Mouse (Mus musculus) right cerebral cortex, adult 2 months (tissue): ENCODE data around the gene Raf1.
"Not testable (repeated sequence)": the region's sequence is repeated elsewhere in the genome, so short reads cannot be mapped to it uniquely, and the experiment has no call there.

Experiments
- DNase-seq, 2 experiments: peaks; one replicate each; pipeline ENCODE4 v3.0.0; 2021 to 2022; ENCODE audit warnings: low spot score in 2 of 2

Raf1 gene

DNA sequence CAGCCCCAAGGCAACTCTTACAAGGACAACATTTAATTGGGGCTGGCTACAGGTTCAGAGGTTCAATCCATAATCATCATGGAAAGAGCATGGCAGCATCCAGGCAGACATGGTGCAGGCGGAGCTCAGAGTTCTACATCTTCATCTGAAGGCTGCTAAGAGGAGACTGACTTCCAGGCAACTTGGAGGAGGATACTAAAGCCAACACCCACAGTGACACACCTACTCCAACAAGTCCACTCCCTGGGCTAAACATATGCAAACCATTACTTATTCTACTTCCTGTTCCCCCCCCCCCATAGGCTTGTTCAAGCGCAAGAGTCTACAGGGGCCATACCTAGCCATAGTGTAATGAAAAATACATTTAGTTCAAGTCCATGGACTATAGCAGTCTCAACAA, 7.8 kb upstream of the Raf1 start:
- DNase-seq, result no peak

DNA sequence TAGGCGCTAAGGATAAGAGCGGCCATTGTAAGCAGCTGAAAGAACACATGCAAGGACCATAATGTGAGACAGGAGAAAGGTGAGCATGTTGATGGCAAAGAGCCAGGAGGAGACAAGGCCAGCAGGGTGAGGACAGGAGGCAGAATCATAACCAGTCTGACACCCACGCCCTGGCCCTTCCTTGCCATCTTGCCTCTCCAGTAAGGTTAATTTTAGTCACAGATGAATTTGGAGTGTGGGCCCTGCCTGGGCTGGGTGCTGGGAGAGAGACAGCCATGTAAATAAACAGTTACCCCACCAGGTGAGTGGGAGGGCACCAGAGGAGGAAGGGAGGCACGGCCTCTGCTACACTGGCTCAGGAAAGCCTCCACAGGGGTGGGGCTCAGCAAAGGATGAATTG, 4.6 kb upstream of the Raf1 start:
- DNase-seq, result no peak

DNA sequence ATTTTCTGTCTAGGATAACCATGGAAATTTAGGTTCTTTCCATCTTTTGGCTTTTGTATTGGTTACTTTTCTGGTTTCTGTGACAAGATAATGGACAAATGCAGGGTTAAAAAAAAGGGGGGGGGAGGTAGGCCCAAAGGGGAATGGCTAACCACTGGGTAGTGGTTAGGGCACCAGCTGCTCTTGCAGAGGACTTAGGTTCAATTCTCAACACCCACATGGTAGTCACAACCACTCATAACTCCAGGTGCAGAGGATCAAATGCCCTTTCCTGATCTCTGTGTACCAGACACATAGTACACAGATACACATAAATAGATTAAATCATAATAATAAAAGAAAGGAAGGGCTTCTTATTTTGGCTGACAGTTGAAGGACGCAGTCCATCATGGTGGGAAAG, 1.6 kb upstream of the Raf1 start:
- DNase-seq, result no peak

DNA sequence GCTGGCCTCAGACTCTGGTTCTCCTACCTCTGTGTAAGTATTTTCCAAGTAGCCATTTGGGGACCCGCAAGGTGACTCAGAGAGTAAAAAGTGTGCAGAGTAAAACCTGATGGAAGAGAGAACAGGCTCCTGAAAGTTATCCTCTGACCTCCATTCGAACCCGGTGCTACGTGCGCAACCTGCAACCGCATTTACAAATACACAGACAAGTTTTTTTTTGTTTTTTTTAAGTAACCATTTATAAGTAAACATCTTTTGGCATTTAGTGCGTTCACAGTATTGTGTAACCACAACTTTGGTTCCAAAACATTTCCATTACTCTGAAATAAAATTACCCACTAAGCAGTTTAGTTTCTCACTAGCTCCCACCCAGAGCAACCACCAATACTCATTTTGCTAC, 1.0 kb upstream of the Raf1 start:
- DNase-seq, result no peak

DNA sequence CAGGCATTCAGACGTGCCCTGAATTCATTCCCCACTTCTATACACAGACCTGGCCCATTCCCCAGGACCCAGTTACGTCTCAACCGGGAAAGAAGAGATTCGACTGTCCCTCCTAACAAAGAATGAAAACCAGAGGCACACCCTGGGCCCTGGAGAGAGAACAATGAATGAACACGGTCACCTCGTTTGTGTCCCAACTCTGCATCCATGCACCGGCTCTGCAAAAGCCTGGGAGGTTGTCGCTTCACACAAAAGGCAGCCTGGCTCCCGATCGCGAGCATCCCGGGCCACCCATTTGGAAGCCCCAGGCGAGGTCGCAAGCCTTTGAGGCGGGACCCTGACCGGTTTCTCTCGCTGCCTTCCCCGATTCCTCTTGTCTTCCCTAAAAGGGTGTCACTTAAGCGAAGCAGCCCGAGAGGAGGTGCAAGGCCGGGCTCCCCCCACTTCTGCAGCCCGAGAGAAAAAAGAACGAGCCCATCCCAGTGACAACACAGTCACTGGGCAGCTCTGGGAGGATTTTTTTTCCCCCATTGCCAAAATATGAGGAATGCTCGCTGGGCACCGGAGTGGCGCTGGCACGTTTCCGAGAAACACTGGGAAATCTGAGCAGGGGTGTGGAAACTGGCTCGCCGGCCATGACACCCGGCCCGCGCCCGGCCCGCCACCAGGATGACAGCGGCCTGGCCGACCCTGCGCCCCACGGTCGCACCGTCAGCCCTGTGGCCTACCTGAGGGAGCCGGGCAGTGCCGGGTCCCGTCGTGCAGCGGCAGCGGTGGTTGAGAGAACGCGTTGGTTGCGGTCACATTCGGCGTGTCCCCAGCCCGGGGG, 713 bp downstream of the Raf1 start:
- DNase-seq, result peak; percentile 57 to 69

DNA sequence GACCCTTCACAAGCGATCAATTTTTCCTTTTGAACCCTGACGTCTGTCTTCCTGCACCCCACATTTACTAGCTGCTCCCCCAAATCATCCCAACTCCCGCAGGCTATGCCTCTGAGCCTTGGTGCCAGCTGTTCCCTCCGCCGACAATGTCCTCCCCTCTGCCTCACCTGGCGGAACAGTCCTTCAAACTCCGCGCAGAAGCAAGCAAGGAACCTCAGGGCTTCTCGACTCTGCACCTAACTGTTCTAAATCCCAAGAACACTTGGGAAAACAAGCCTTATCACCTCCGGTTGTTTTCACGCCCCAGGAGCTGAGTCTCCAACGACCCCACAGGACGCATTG, 1.3 kb downstream of the Raf1 start:
- DNase-seq, result peak in 1 of 2 experiments; percentile 19

DNA sequence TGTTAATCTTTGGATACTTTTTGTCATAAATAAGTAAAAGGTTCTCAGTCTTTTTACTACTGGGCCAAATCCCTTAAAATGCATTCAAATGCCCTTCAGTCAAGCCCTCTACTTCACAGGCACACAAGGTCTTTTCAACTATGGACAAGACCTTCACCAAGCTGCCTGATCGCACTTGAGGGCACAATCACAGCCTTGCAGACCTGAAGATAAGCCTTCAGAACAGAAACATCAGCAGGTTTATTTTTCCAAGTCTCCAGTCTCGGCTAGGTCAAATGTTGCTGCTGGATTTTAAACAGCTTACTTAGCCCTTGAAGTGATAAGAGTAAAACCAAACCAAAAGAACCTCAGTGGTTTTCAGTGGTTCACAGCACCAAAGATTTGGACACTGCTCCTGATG, 2.1 kb downstream of the Raf1 start:
- no peak for DNase-seq

DNA sequence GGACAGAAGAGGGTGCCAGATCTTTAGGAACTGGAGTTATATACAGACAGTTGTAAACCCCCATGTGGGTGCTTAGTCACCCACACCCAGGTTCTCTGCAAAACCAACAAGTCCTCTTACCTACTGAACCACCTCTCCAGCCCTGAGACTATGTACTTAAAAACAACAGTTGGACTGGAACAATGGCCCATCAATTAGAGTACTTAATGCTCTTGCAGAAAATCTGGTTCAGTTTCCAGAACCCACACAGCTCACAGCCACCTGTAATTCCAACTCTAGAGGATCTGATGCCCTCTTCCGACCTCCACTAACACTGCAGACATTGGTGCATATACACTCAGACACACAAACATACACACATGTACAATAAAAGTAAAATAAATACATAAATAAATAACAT, 3.7 kb downstream of the Raf1 start:
- no peak for DNase-seq

DNA sequence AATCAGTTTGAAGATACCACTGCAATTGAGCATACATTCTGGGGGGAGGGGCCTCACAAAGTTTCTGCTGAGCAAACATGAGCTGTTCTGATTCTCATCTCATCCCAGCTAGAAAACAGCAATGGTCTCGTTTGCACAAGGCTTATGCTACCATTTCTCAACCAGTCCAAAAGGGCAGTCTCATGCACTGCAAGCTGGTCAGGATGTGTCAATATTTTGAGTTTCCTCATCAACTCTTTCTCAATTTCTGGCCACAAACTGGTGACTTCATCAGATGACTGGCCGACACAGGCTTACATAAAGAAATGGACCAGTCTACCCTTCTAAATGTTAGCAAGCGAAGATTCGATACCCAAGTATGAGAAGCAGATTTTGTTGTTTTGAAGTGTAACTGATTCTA, 9.8 kb downstream of the Raf1 start:
- no peak for DNase-seq

DNA sequence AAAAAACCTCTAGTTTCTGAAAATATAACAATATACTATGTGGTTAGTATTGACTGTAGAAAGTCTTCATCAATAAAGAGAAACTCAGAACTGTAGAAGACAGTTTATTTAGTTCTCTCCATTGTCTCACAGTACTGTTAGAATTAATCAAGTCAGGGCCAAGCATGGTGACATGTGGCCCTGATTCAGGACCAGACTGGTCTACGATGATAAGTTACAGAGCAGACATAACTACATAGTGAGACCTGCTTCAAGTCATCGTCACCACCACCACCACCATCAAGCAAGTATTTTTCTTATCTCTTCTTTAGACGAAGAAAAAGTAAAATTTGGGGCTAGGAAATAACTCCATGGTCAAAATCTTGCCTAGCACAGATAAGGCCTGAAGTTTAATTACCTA, 12.2 kb downstream of the Raf1 start:
- no peak for DNase-seq

DNA sequence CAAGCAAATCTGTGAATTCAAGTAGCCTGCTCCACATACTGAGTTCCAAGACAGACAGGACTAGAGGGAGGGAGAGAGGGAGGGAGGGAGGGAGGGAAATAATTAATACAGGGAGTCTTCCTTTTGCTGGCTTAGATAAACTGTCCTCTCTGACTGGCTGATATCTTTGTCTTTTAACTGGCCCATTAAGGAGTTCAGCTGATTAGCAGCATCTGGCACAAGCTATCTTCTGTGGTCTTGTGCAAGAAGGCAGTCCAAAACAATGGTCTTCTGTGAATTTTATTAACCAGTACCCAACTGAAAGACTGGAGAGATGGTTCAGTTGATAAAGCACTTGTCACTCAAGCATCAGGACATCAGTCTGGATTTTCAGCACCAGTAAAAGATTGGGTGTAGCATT, 17.6 kb downstream of the Raf1 start:
- DNase-seq, result no peak

DNA sequence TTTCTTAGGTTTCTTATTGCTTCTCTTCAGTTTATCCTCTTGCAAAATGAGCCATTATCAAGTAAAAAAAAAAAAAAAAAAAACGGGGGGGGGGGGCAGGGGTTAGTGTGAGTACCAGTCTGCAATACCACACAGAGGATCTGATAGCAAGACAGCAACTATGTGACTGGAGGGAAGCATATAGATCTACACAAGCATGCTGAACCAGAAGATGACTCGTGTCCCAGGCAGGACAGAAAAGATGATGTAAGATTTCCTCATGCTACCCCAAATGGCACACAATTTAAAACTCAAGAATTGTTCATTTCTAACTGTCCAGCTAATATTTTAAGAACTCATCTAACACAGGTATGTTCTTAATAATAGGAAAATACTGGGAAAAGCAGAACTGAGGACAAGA, 22.5 kb downstream of the Raf1 start:
- DNase-seq, result no peak

DNA sequence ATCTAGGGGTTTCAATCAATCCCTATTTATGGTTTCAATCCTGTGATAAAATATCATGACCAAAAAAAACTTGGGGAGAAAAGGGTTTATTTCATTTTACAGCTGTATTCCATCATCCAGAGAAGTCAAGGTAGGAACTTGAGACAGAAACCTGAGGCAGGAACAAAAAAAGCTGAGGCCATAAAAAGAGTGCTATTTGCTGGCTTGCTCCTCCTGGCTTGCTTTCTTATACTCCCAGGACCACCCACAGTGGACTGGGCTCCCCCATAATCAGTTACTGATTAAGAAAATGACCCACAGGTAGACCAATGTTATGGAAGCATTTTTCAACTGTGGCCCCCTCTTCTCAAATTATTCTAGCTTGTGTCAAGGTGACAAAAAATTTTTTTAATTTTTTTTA, 24.7 kb downstream of the Raf1 start:
- no peak for DNase-seq

DNA sequence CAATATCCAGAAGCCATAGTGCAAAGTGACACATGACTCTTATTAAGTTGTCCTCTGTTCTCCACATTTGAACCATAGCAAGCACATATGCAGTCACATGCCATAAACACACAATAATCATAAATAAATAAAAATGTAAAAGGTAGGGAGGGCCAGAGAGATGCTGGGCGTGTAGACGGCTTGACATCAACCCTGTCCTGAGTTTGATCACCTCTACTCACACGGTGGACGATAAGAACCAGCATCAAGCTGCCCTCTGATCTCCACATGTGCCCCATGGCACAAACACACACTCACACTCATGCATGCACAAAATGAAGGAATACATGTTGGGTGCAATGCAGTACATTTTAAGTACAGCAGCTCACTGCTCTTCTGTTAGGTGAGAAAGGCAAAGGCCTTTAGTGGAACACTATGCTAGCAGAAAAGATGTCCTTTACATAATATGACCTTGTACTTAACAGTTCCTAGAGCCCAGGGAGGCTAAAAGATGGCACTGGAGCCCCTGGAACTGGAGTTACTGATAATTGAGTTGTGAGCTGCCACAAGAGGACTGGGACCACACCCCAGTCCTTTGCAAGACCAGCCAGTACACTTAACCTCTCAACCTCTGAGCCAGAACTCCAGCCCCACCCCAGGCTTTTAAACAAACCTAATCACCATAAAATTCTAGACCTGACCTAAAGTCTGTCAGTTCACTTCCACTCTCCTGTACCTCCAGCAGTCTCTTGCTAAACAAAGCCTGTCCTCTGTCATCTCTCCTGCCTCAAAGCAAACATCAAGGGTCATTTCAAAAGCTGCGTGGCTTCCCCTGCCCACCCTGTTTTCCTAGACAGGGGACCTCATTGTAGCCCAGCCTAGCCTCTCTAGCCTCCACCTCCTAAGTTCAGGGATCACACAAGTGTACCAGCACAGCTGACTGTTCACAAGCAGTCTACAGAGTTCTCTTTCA, 25.7 kb downstream of the Raf1 start:
- DNase-seq, result no peak

DNA sequence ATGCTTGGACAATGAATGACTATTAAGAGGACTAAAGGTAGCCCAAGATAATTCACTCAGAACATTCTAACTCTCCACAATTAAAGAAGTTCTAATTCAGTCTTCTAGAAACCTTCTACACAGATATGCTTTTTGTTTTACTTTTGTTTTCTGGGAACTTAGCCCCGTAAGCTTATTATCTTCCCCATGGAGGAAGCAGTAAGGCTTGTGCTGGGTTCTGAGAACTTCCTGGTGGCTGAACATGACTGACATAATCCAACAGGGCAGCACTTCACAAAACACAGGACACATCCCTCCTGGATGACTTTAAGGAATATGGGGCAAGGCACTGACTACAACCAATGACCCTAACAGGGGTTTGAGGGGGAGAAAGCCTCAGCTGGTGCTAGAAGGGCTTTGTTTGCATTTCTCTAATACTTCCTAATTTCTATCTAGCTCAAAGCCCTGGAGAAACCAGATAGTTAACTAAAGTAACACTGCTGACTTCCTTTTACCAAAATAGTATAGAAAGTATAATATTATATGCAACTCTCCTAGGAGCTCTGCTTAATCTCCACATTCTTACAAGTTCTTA, 26.6 kb downstream of the Raf1 start:
- DNase-seq, result no peak

DNA sequence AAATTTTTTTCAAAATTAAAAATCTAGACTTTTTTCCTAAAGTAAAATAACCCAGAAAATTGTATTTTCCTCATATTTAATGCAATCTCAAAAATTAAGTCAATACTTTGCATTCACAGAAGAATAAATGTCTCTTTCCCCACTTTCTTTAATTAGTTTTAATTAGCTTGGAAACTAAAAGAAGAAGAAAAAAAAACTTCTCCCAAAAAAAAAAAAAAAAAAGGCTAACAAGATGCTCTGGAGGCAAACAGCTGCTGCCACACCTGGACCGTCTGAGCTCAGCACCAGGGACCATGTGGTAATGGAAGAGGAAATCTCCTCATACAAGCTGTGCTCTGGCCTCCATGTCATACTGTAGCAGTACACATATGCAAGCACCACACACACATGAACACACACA, 33.1 kb downstream of the Raf1 start:
- no peak for DNase-seq

DNA sequence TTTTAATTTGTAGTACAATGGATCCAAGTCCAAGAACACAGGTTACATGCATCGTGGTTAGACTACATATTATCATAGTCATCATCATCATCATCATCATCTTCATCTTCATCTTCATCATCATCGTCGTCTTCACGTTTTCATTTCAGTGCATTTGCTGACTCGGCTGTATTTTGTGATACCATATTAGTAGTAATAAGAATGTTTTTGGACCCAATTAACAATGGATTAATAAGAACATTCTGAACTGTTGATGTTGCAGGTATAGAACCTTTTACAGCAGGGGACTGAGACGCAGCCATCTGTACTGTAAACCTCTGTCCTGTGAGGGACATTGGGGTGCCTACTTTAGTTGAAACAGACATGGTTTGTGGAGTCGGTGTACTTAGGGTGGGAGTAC, 38.2 kb downstream of the Raf1 start:
- not testable (repeated sequence) for DNase-seq

DNA sequence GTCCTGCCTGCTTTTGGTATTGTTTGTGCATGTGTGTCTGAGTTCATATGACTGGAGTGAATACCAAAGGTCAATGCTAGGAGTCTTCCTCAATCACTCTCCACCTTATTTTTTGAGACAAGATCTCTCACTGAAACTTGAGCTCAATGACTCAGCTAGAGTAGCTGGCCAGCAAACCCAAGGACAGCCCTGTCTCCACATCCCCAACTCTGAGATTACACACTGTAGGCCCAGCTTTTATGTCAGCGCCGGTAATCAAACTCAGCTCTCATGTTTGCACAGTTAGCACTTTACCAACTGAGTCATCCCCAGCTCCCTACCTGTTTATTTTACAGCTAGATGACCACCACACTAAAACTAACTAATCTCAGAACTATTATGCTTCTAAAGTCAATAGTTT, 42.4 kb downstream of the Raf1 start:
- DNase-seq, result no peak

DNA sequence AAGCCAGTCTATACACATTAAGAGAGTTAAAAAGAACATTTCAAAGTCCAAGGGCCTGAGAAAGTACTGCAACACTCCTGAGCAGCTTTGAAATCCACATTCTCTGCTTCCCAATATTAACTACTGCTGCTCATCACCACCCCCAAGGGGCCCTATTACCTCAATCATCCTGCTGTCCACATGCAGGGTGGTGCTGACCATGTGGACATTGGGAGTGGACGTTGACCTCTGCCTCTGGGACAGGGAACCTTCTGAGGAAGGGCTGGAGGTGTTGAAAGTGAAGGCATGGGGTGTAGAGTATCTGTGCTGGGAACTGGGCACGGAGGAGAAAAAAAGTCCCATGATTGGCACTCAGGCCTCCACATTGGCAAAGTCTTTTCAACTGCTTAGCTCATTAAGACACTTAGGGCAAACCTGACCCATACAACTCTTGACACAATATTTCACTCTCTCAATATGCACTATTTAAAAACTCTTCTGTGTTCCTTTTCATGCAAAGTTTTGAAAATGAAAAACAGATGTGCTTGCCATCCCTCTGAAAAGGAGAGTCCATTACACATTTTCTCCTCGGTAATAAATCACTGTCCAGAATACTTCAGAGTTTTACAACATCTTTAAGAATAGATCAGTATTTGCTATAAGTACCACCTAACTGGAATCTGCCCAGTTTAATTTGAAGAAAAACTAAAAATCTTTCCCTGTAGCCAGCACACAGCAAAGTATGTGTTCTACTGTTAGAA, 45.2 kb downstream of the Raf1 start:
- DNase-seq, result no peak

DNA sequence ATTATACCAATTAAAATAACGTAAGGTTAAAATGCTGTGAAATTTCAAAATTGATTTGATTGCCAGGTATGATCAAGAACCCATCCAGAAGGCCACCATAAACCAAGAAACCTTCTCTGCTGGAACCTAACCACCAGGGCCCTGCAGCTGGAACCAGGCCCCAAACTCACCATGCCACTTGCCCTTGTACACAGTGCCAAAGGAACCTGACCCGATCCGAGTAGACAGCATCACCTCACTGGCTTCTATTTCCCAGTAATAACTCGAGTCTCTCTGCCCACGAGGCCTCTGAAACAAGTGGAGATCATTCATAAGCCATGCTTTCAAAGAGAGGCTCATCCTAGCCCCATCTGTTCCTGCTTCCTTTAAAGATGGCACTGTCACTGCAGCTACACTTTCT, 50.3 kb downstream of the Raf1 start:
- no peak for DNase-seq

DNA sequence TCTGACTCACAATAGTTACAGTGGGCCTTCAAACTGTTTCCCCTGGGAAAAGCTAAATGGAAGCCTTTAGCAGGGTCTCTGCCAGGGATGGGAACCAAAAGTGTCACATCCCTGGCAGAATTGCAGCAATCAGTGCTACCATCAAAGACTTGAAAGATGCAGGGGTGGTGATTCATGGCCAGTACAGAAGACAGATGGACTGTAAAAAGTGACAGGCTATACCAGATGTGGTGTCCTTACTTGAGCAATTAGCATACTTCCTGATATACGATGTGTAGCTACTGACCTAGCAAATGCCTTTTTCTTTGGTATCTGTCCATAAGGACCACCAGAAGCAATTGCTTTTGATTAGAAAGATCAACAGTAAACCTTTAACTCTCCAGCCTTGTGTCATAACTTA, 55.5 kb downstream of the Raf1 start:
- DNase-seq, result no peak

DNA sequence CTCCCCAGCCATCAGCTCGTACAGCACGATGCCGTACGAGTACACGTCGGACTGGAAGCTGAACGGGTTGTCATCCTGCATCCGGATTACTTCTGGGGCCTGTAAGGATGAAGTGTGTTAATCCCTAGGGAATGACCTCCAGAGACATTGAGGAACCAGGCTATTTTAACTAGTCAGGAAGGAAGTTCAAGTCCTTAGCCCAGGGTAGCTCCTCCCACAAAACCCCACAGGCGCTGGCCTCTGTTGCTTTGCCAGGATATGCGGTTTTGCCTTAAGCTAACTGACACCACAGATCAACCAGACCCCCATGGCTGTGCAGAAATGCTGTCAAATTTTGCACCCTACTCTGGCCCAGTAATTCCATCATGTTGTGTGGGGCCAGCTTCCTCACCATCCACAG, 56.6 kb downstream of the Raf1 start:
- no peak for DNase-seq
